Mouse (Mus musculus) MEL (cell line): Measurements from ENCODE around the gene Gm49325. TPM values are rescaled to one million over a fixed set of nuclear protein-coding genes. Genes with fewer than 3 reads are reported as not detected.

Experiments
- DNase-seq: peaks from one replicate; pipeline ENCODE4 v3.0.0; 2011; ENCODE audit warnings: low read depth, low spot score
- H3K27ac ChIP-seq: 2 replicates; pipeline ENCODE4 v1.5.1; 2012; ENCODE audit warnings: low read depth, mild to moderate bottlenecking, control low read depth, low read length, moderate library complexity; ENCODE audit not compliant: control insufficient read depth
- H3K27me3 ChIP-seq, 2 experiments: fragments of 150-350 bp in 1 of 2; sonication (generic) in 1 of 2; 2 replicates each; pipeline ENCODE4 v1.6.1; 2012; ENCODE audit warnings: low read length in 2 of 2, mild to moderate bottlenecking in 2 of 2, improper control_type of control experiment in 1 of 2, moderate library complexity in 1 of 2; ENCODE audit not compliant: insufficient read depth in 2 of 2, control insufficient read depth in 1 of 2
- H3K36me3 ChIP-seq, 2 experiments: 2 replicates each; pipeline ENCODE4 v1.6.1; 2012 to 2014; ENCODE audit warnings: low read length in 2 of 2, improper control_type of control experiment in 1 of 2, inconsistent platforms in 1 of 2, mild to moderate bottlenecking in 1 of 2; ENCODE audit not compliant: insufficient read depth in 2 of 2, control insufficient read depth in 1 of 2
- H3K4me1 ChIP-seq, 2 experiments: fragments of 150-350 bp in 1 of 2; sonication (generic) in 1 of 2; 2 replicates each; pipeline ENCODE4 v1.6.1; 2012; ENCODE audit warnings: low read length in 2 of 2, improper control_type of control experiment in 1 of 2, mild to moderate bottlenecking in 1 of 2; ENCODE audit not compliant: insufficient read depth in 2 of 2, control insufficient read depth in 1 of 2
- H3K4me3 ChIP-seq, 2 experiments: fragments of 150-350 bp in 1 of 2; sonication (generic) in 1 of 2; 2 replicates each; pipeline ENCODE4 v1.5.1; 2012; ENCODE audit warnings: low read depth in 2 of 2, low read length in 2 of 2, mild to moderate bottlenecking in 2 of 2, moderate library complexity in 2 of 2, control low read depth in 1 of 2, improper control_type of control experiment in 1 of 2; ENCODE audit not compliant: control insufficient read depth in 1 of 2, insufficient read depth in 1 of 2
- H3K79me2 ChIP-seq: 2 replicates; pipeline ENCODE4 v1.6.1; 2012; ENCODE audit warnings: mild to moderate bottlenecking, low read length, moderate library complexity; ENCODE audit not compliant: control insufficient read depth, poor library complexity, insufficient read depth
- H3K9ac ChIP-seq: 2 replicates; pipeline ENCODE4 v1.6.1; 2012; ENCODE audit warnings: low read depth, mild to moderate bottlenecking, control low read depth, low read length, moderate library complexity; ENCODE audit not compliant: control insufficient read depth, poor library complexity, severe bottlenecking
- H3K9me3 ChIP-seq: fragments of 150-350 bp; sonication (generic); replicated peaks from 2 replicates; pipeline ENCODE4 v1.6.1; 2012; ENCODE audit warnings: mild to moderate bottlenecking, low read length, improper control_type of control experiment, moderate library complexity; ENCODE audit not compliant: insufficient read depth
- E2F4 ChIP-seq: IDR thresholded peaks from 2 replicates; pipeline ENCODE4 v1.6.1; 2011; ENCODE audit warnings: low read depth, low read length, improper control_type of control experiment, borderline replicate concordance
- GABPA ChIP-seq: IDR thresholded peaks from 2 replicates; pipeline ENCODE4 v1.6.1; 2012; ENCODE audit warnings: low read depth, mild to moderate bottlenecking, inconsistent platforms, low read length, improper control_type of control experiment, moderate library complexity
- JUND ChIP-seq: IDR thresholded peaks from 2 replicates; pipeline ENCODE4 v1.6.1; 2011; ENCODE audit warnings: low read depth, mild to moderate bottlenecking, improper control_type of control experiment, low read length
- KAT2A ChIP-seq: conservative IDR thresholded peaks from 2 replicates; pipeline ENCODE4 v1.6.1; 2012; ENCODE audit warnings: low read depth, low read length, improper control_type of control experiment, inconsistent platforms
- MAFK ChIP-seq: IDR thresholded peaks from 2 replicates; pipeline ENCODE4 v1.6.1; 2011; ENCODE audit warnings: low read depth, mild to moderate bottlenecking, low read length, improper control_type of control experiment, borderline replicate concordance
- MYB ChIP-seq: IDR thresholded peaks from 2 replicates; pipeline ENCODE4 v1.6.1; 2011; ENCODE audit warnings: mild to moderate bottlenecking, low read depth, low read length, improper control_type of control experiment
- POLR2A ChIP-seq, 2 experiments: IDR thresholded peaks; 2 replicates each; pipeline ENCODE4 v1.6.1; 2011 to 2012; ENCODE audit warnings: low read length in 2 of 2, mild to moderate bottlenecking in 2 of 2, control low read depth in 1 of 2, improper control_type of control experiment in 1 of 2, low read depth in 1 of 2, moderate library complexity in 1 of 2; ENCODE audit not compliant: control insufficient read depth in 1 of 2, insufficient read depth in 1 of 2, poor library complexity in 1 of 2
- POLR2AphosphoS2 ChIP-seq: IDR thresholded peaks from 2 replicates; pipeline ENCODE4 v1.6.1; 2011; ENCODE audit warnings: low read length, improper control_type of control experiment
- POLR2AphosphoS5 ChIP-seq: IDR thresholded peaks from 2 replicates; pipeline ENCODE4 v1.6.1; 2012; ENCODE audit warnings: low read depth, borderline replicate concordance, mild to moderate bottlenecking, inconsistent platforms, low read length, moderate library complexity, mixed read lengths
- SIN3A ChIP-seq: IDR thresholded peaks from 2 replicates; pipeline ENCODE4 v1.6.1; 2012; ENCODE audit warnings: low read length, improper control_type of control experiment, inconsistent platforms
- SMC3 ChIP-seq: IDR thresholded peaks from 2 replicates; pipeline ENCODE4 v1.6.1; 2011; ENCODE audit warnings: low read depth, low read length, improper control_type of control experiment
- TCF12 ChIP-seq: IDR thresholded peaks from 2 replicates; pipeline ENCODE4 v1.6.1; 2014; ENCODE audit warnings: low read depth, mild to moderate bottlenecking, inconsistent platforms, low read length, improper control_type of control experiment, moderate library complexity
- UBTF ChIP-seq: IDR thresholded peaks from 2 replicates; pipeline ENCODE4 v1.6.1; 2012; ENCODE audit warnings: low read depth, mild to moderate bottlenecking, inconsistent platforms, low read length, improper control_type of control experiment, moderate library complexity, borderline replicate concordance; ENCODE audit not compliant: insufficient read depth
- USF1 ChIP-seq: IDR thresholded peaks from 2 replicates; pipeline ENCODE4 v1.6.1; 2014; ENCODE audit warnings: low read depth, mild to moderate bottlenecking, inconsistent platforms, low read length, improper control_type of control experiment, moderate library complexity
- USF2 ChIP-seq, 2 experiments: IDR thresholded peaks; 2 replicates each; pipeline ENCODE4 v1.6.1; 2011 to 2012; ENCODE audit warnings: improper control_type of control experiment in 2 of 2, low read length in 2 of 2, borderline replicate concordance in 1 of 2, inconsistent platforms in 1 of 2, low read depth in 1 of 2, mild to moderate bottlenecking in 1 of 2; ENCODE audit not compliant: insufficient read depth in 1 of 2
- ZNF384 ChIP-seq: IDR thresholded peaks from 2 replicates; pipeline ENCODE4 v1.6.1; 2012; ENCODE audit warnings: low read depth, mild to moderate bottlenecking, inconsistent platforms, low read length, improper control_type of control experiment
- polyA plus RNA-seq, 2 experiments: library from polyadenylated mRNA; stranded (reverse) in 1 of 2; unstranded in 1 of 2; fragments of >175 nt in 1 of 2; fragments of >200 nt in 1 of 2; gene quantifications; 2 replicates each; pipeline versions ENCODE4 v1.2.1 to v1.2.4; 2012; ENCODE audit warnings: low replicate concordance in 2 of 2, low read depth in 1 of 2; ENCODE audit not compliant: insufficient read length in 2 of 2, insufficient read depth in 1 of 2, missing spikeins in 1 of 2
- total RNA-seq: library from RNA; depleted of rRNA; stranded (reverse); fragments of 300-350 nt; gene quantifications from 2 replicates; pipeline ENCODE4 v1.2.3, GENCODE M21; 2012

Gene Gm49325
- total and polyA plus RNA-seq, 3 experiments, result 1.0 to 3.7 TPM; not detected in 1

- Histone ChIP-seq H3K4me1 (peaks cover 8 to 10% of the 10 kb centered on the region in 2 experiments), H3K27ac (no peak overlapping the region)
Observed at GRCm38 (mm10) chr10:77591546-77591945, 14.5 kb upstream of the Gm49325 start.

DNA sequence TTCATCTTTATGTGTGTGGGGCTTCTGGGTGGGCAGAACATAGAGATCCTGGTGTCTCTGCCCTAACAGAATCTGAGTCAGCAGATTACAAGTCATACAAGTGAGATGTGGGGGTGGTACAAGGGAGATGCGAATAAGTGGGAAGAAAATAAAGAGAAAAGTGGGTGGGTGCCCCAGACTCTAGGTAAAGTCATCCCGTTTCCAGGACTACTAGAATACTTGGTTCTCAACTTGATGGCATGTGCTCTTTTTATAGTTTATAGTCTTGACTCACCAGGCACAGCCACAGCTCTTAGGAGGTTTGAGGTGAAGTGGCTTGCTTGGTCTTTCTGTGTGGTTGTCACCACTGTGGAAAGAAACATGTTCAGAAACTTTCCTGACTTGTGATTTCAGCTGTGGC, 9.9 kb upstream of the Gm49325 start:
- no peak overlapping the region for H3K9ac ChIP-seq
- no peak for DNase-seq
- no peaks in the 10 kb centered on the region for H3K27me3 ChIP-seq
- H3K9me3 ChIP-seq, result no peaks in the 10 kb centered on the region
- no peak overlapping the region for H3K4me3 ChIP-seq
- TF ChIP-seq TCF12, result no peak
- TF ChIP-seq KAT2A, result no peak
- TF ChIP-seq POLR2AphosphoS5, result no peak
- no peak for TF ChIP-seq POLR2AphosphoS2
- H3K36me3 ChIP-seq, result peaks cover 0 to 11% of the 10 kb centered on the region in 2 experiments; a peak in 2 of 4 replicates
- H3K27ac ChIP-seq, result no peak overlapping the region
- no peaks in the 10 kb centered on the region for H3K4me1 ChIP-seq
- no peaks in the 10 kb centered on the region for H3K79me2 ChIP-seq

More at GRCm38 (mm10) chr10:77591546-77591945, 14.5 kb upstream of the Gm49325 start:
- no peaks in the 10 kb centered on the region for H3K9me3 ChIP-seq
- TF ChIP-seq MAFK (no peak), POLR2A (IDR thresholded peaks at IDR 0.05; ENCODE audit: control insufficient read depth in 1 of 2, insufficient read depth in 1 of 2, low read depth in 1 of 2, low read length in 2 of 2, poor library complexity in 1 of 2) (no peak), GABPA (no peak), ZNF384 (no peak), USF2 (IDR thresholded peaks at IDR 0.05; ENCODE audit: borderline replicate concordance in 1 of 2, insufficient read depth in 1 of 2, low read depth in 1 of 2, low read length in 2 of 2) (no peak), POLR2AphosphoS2 (no peak), POLR2AphosphoS5 (no peak), SIN3A (no peak), UBTF (no peak), SMC3 (no peak), MYB (no peak), E2F4 (no peak), JUND (no peak), USF1 (no peak)
- H3K4me3 ChIP-seq, result no peak overlapping the region
- no peaks in the 10 kb centered on the region for H3K27me3 ChIP-seq
- no peaks in the 10 kb centered on the region for H3K79me2 ChIP-seq
- H3K36me3 ChIP-seq, result peaks cover 5 to 11% of the 10 kb centered on the region in 2 experiments
- no peak overlapping the region for H3K9ac ChIP-seq
- DNase-seq, result no peak
